Mouse (Mus musculus) heart, postnatal 25 days (tissue): ENCODE results near the gene Dnajc27. TPM values are rescaled to one million over a fixed set of nuclear protein-coding genes. Genes with fewer than 3 reads are reported as not detected.

Experiments used
- DNase-seq: peaks from one replicate; pipeline ENCODE4 v3.0.0; 2022; ENCODE audit warnings: low spot score
- intact Hi-C: fragments of 180-260 bp; cut with DNase I; formaldehyde crosslinking; loops from one replicate; pipeline ENCODE4 v1.15.1; 2025
- total RNA-seq, 2 experiments: library from RNA; stranded (reverse); gene quantifications; 2 replicates each; pipeline ENCODE4 v1.2.3; 2021

The Dnajc27 gene
- total RNA-seq, 2 experiments from 2014 or later = 7.2 TPM

DNA sequence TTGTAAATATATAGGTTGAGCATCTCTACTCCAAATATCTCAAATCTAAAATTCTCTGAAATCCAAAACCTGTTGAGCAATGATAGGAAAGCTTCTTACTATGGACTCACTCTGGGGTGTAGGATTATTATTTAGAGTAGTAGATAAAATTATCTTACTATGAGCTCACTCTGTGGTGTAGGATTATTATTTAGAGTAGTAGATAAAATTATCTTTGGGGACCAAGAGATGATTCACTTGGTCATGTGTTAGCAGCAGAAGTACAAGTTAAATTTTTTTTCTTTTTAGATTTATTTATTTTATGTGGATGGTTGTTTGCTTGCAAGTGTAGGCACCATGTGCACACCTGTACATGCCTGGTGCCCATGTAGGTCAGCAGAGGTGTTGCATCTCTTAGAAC lies 6.0 kb upstream of the Dnajc27 start:
- no peak for DNase-seq
- intact Hi-C loops = loop anchor here (5.0 kb wide), 1 partner anchor 414 kb away; no protein-coding TSS in a partner anchor

DNA sequence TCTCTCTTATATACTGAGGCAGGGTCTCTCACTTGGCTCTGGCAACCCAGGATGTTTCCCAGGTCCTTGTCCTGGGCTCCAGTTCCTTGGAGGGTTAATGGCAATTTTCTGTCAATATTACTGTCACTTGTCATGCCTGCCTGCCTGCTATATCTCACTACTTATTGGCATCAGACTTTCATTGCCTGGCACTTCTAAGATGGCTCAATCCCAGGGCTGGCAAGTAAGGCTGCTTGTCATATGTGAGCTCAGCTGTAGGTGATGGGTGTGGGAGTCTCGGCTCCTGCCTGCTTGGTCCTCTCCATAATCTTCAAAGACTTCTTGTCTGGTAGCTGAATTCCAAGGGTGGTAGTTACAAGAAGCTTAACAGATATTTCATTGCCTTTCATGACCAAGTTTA lies 4.3 kb upstream of the Dnajc27 start:
- DNase-seq = no peak
- intact Hi-C loops = loop anchor here (5.0 kb wide), 1 partner anchor 416 kb away; no protein-coding TSS in a partner anchor

DNA sequence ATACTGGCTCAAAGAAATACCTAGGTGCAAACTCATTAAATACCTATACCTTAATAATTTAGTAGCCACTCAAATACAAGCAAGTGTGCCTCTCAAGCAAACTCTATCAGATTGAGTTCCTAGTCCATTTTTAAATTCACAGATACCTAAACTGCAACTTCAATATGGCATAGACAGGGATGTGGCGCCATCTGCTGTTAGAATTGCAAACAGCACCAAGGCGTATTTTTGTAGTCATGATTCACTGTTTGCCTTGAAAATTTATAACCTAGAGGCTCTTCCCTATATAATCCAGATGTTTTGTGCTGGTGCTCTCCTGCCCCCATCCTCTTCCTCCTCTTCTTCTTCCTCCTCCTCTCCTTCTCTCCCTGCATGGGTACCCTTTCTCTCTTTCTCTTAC lies 2.1 kb upstream of the Dnajc27 start:
- intact Hi-C loops = loop anchor here (1.0 to 10.0 kb wide), 3 partner anchors 97 to 296 kb away; no protein-coding TSS in a partner anchor
- DNase-seq = peak; percentile 8

DNA sequence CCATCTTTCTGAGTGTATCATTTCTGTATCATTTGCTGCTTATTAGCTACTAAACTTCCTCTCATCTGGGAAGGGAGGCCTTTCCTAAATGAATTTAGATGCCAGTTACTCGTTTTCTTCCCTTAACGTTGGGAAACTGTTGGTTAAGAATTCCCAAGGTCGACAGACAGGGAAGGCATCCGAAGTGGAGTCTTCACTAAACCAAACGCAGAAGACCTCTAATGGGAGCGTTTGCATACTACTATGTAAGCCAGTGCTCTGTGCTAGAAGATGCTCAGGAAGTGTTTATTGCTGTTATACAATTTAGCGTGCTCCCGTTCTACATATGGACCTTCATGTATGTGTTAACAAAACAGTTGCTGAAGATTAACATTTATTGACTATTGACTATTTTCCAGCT lies 1.1 kb downstream of the Dnajc27 start:
- intact Hi-C loops = loop anchor here (10.0 kb wide), 1 partner anchor 299 kb away; no protein-coding TSS in a partner anchor

DNA sequence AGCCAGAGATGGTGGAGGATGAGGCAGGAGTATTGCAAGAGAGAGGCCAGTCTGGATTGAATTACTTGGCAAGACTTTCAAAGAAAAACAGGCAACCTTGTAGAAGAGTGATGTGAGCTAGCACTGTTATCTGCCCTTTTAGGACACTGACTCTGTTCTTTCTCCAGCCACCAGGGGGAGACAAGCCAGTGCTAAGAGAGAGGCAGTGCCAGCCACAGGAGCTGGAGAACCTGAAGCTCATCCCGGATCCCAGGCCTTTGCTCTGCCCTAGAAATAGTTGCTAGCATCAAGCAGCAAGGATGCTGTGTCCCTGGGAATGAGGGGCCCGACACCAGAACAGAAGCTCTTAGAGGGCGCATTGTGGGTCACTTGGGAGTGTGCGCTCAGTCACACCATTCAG lies 25.0 kb downstream of the Dnajc27 start:
- DNase-seq = no peak
- intact Hi-C loops = loop anchor here (1.0 to 10.0 kb wide), 3 partner anchors 102 to 441 kb away; partner anchors contain the start of gene Ncoa1

More for the DNA sequence above, 1.1 kb downstream of the Dnajc27 start:
- no peak for DNase-seq

DNA sequence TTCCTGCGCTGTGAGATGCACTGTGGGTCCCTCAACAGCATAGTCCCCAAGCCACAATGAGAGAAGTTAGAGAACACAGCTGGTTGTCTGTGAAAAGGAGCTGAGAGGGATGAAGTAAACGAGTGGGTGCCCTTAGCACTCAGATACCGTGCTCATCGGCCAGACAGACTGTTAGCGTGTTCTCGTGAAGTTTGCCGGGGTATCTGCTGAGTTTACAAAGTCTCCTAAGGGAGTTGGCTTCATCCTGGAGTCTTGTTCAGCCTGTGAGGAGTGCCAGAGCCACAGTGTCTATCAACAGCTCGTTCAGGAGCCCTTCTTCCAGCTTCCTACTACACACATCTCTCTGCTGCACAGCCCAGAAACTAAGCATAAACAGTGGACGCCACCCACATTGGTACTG lies 33.7 kb downstream of the Dnajc27 start:
- intact Hi-C loops = no loop called here
- DNase-seq = no peak

DNA sequence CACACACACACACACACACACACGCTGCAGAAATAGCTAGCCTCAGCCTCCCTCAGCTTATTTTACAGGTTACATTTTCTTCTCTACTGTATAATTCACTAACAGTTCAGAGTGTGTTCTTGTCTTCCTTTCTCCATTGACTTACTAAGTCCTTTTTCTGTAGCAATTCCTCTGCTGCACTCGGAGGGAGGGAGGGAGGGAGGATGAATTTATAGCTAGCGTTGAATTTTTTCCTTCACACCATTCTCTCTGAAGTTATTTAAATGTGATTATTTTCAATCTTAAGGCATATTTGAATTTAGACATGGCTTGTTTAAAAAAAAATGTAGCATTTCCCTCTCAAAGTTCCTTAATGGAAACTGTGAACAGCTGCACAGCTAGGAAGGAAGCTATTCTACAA lies 34.8 kb downstream of the Dnajc27 start:
- intact Hi-C loops = no loop called here
- no peak for DNase-seq

DNA sequence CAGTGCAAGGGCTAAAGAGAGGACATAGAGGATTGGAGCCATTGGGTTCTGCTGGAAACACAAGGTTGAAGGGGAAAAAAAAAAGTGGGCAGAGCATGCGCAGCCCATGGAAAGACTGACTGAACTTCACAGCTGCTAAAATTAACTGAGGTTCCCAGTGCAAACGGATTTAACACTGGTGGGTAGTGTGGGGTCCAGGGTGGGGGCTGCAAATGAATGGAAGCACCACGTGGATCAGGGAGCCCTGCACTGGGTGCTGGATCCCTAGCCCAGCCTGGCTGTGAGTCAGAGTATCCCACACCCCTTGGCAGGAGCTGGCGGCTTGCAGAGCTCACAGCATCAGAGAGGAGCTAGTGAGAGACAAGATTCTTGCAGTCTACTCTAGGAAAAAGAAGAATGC lies 35.2 kb downstream of the Dnajc27 start:
- intact Hi-C loops = no loop called here
- DNase-seq = no peak

DNA sequence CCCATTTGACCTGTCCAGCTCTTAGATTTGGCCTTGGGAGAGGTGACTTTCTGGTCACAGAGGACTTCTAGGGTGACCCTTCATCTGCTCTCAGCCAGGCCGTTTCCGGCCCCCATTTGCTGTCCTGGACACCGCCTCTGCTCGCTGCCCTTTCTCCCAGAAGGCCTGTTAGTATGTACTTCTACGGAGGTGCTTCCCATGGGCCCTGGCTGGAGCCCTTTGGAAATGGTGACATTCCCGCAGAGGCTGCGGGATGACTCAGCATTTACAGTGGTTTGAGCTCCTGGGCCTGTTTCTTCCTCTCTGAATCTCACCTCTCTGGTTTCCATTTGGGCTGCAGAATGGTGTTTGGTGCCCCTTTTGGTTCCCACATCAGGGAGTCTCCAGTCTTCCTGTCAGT lies 45.0 kb downstream of the Dnajc27 start:
- intact Hi-C loops = no loop called here
- no peak for DNase-seq

DNA sequence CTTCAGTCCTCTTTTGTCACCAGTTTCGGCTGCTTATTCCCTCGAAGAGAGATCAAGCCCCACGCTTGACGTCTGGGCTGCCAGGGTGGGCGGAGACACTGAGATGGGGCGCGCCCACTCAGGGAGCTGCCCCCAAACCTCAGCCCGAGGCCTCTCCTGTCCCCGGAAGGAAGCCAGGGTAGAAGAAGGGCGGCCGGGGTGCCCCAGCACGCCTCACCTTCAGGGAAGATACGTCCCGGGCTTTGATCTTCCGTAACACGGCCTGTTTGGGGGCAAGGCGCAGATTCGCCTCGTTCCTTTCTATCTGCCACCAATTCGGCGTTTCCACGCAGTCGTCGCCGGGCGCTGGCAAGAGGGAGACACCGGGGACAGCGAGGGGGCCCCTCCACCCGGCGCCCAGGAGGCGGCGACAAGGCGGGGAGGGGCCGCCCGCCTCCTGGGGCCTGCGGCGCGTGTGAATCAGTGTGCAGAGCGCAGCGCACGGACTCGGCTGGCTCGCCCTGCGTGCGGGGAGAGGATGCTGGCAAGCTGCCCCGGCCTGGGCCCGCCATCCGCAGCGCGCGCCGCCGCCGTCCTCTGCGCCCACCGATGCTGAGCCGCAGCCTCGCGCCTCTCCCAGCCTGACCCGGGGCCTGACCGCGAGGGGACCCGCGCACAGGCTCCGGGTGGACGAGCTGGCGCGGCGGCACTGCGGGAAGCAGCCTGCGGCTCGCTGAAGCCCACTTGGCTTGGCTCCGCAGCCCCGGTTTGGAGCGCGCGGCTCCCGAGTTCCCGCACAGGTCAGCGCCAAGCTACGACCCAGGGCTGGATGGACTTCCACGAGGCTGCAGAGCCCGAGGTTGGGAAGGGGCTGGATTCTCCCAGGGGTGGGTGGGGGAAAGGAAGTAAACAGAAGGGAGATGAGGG lies 50.8 kb downstream of the Dnajc27 start, which contains the start of gene Adcy3:
Gene Adcy3, plus strand, starts transcription at position 163 of the 906 bp plus-strand sequence.
- intact Hi-C loops = no loop called here

DNA sequence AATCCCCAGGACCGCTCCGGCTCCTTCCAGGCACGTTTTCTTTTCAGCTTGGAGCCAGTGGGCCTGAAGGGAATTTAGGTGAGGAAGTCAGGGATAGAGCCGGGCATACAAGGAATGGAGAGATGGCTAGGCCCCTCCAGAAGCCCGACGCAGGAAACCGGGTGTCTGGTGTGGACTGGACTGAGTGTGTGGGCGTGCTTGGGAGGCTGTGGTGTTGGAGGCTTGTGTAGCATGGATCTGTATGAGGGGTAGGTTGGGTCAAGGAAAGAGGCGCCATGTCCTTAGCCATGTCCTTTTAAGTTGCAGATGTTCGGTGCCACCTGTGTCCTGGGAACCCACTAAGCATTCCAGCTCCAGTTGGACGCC lies 51.4 kb downstream of the Dnajc27 start:
- intact Hi-C loops = no loop called here
- DNase-seq = no peak

More for the DNA sequence above, 50.8 kb downstream of the Dnajc27 start, which contains the start of gene Adcy3:
- peak; percentile 36 for DNase-seq

DNA sequence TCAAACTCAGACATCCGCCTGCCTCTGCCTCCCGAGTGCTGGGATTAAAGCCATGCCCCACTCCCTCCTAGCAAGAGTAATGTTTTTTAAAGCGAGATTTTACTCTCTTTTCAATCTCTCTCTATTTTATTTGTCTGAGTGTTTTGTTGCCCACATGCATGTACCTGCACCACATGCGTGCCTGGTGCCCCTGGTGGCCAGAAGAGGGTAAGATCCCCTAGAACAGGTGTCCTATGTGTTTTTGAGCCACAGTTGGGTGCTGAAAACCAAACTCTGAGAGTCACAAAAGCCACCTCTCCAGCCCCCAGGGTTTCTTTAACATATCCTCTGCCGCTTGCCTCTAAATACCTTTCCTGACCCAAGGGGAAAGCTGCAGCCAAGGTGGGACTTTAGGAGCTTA lies 60.8 kb downstream of the Dnajc27 start:
- DNase-seq = no peak

DNA sequence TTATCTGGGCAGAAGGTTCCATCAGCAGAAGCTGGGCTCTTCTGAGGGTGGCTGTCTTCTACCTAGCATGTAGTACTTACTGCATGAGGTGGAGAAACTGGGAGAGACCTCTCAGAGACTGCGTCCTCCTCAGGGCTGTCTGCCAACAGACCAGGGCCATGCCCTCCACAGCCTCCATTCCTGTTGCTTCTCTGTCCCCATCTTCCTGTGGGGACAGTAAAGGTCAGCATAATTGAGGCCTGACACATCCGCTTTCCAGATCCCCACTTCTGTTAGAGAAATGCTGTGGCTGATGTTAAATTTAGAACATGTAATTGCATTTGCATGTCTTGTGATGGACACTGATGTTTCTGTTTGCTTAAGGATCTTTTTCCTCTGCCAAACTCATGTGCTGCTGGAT lies 68.6 kb downstream of the Dnajc27 start:
- DNase-seq = no peak
- intact Hi-C loops = no loop called here

More for the DNA sequence above, 60.8 kb downstream of the Dnajc27 start:
- intact Hi-C loops = no loop called here

DNA sequence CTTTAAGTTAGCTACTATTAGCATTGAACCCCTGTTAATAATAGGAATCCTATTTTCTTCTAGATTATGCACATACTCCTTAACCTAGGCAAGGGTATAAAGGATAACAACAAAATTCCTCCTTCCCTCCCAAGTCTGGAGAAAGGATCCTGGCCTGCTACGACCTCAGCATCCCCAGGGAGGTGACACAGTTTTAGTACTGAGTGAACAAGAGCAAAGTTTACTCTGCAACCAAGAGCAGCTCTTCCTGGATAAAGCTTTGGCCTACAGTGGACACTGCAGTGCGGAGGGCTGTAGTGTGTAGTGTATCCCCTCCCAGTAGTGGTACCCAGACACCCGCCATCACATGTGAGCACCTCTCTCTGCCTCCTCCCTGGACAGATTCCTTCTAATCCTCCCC lies 69.6 kb downstream of the Dnajc27 start:
- peak; percentile 29 for DNase-seq
- intact Hi-C loops = no loop called here

DNA sequence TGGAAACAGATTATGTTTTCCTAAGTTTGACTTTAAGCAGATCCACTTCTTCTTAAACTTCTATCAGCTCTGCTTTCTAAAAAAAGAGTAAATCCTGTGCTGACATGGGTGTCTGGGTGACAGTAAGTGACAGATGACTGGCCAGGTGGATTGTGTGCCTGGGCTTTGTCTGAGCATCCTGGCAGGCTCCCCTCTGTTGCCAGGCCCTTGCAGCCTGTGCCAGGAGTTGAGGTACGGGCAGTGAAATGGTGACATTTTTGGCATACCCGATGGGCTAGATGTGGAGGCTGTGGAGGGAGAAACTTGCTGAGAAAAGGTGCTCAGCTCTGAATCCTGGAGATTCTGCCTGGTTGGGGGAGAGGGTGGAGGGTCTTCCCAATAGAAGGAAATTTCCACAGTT lies 75.1 kb downstream of the Dnajc27 start:
- no peak for DNase-seq
- intact Hi-C loops = loop anchor here (5.0 kb wide), 1 partner anchor 50 kb away; no protein-coding TSS in a partner anchor

DNA sequence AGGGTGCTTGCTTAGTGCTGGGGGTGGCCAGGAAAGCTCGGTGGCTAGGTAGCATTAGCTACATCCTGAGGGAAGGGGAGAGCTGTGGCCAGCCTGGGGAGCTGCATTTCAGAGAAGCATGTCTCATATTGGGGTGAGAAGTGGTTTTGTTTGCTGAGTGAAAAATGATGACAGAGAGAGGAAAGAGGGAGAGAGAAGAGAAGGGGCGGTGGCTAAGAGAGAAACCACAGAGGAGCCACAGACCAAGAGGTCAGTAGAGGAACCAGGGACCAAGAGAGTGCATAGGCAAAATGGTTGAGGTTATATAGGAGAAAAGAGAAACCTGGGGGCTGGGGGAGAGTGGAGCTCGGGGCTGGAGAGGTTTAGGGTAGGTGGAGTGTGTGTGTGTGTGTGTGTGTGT lies 75.8 kb downstream of the Dnajc27 start:
- DNase-seq = no peak
- intact Hi-C loops = loop anchor here (5.0 kb wide), 1 partner anchor 49 kb away; no protein-coding TSS in a partner anchor

DNA sequence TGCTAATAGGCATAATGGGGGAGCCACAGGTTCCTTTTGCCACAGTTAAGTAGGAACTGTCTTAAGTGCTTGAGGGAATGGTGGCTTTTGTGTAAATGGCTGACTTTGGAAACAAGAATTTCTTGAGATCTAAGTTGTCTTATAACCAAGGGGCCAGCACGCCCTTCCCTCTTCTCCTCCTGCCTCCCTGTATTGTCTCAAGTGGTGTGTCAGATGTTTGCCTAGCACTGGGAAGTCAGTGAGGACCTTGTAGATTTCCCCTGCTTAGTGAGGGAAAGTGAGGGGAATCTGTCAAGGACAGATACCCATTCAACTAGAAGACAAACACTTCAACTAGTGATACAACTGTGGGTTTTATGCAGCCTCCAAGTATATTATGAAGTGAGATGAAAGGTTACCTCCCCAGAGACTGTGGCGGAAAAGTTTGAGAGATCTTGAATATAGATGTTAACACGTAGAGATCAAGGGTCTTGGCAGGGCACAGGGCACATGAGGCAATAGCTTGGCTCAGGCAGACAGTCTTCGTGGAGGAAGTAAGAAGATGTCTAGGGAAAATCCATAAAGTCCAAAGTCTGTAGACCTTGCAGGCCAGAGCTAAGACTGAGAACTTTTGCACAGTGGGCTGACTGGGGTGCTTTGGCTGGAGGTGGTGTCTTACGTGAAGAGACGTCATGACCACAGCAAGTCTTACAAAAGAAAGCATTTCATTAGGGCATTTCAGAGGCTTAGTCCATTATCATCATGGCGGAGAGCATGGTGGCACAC lies 76.7 kb downstream of the Dnajc27 start:
- intact Hi-C loops = loop anchor here (5.0 kb wide), 1 partner anchor 48 kb away; no protein-coding TSS in a partner anchor
- no peak for DNase-seq
